Mouse (Mus musculus) naive thymus-derived CD4-positive, alpha-beta T cell, adult 2 months (primary cell): ENCODE measurements at regions not wholly inside any gene's neighbourhood (a gene's known extent, or its start where the extent isn't known, plus 50 kb on each side); places are given as distances from the start of the nearest gene placed in this dataset.

Experiments
- DNase-seq: peaks from one replicate; pipeline ENCODE4 v3.0.0-alpha.2; 2011; ENCODE audit warnings: low read depth

DNA sequence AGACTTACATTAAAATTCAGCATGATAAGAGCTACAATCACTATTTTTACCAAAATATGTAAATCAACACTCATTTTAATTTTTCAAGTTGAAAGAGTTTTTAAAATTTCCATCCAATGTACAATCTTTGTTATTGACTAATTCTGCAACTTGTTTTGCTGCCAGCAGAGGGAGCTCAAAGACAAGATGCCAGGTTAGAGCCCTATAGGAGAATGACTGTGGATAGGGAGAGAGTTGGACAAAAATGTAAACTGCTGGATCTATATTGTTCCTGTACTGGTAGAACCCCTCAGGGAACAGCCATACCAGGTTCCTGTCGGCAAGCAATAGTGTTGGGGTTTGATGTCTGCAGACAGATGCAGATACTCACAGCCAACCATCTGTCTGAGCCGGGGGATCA, 288.8 kb upstream of the 4930550L24Rik start:
- DNase-seq = peak; percentile 3
